ENCODE assay signal across 18 mouse cellular contexts in the genomic region with DNA sequence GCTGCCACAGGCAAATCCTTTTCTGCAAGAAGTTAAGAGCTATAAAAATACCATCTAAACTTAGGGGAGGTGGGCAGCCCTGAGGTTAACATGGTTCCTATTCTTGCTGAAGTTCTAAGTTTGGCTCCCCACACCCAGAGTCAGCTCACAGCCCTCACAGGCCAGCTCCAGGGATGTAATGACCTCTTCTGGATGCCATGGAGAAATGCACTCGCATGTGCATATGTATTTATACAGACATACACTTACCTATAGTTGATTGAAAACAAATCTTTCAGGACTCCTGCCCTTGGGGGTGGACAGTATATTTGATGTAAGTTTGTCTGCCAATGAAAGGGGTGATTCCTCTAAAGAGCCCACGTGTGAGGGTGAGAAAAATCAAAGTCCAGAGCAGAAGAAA.
"Had no signal": no experiment of that assay in that cellular context is flagged by ENCODE, and none has a peak within 500 bp of the region (broad histone marks: within the 10 kb centered on the region; RNA-seq: fewer than 3 reads in every experiment).

No protein-coding gene starts in this region.

- H3K9ac ChIP-seq: liver, embryonic 14.5 days; midbrain, embryonic 15.5 days; neural tube, embryonic 13.5 days had no signal

- H3K9me3 ChIP-seq: midbrain, embryonic 15.5 days; neural tube, embryonic 13.5 days had no signal

- H3K27ac ChIP-seq: layer of hippocampus, adult 2 months; liver, embryonic 14.5 days; midbrain, embryonic 15.5 days; neural tube, embryonic 13.5 days had no signal

- H3K27me3 ChIP-seq: midbrain, embryonic 15.5 days; neural tube, embryonic 13.5 days had no signal

- H3K4me2 ChIP-seq: liver, embryonic 11.5 days; midbrain, embryonic 11.5 days; midbrain, embryonic 15.5 days; neural tube, embryonic 13.5 days had no signal

- H3K4me1 ChIP-seq: midbrain, embryonic 15.5 days had no signal

- H3K36me3 ChIP-seq: midbrain, embryonic 15.5 days; neural tube, embryonic 13.5 days had no signal

- H3K4me3 ChIP-seq: layer of hippocampus, adult 2 months; midbrain, embryonic 15.5 days; myocyte; neural tube, embryonic 13.5 days had no signal

- ATAC-seq: inflammation-experienced regulatory T-cells, adult 6 months; midbrain, embryonic 15.5 days had no signal

- DNase-seq: kidney, adult 18-20 months; kidney, postnatal 10 days; layer of hippocampus, adult 9-11 months; lung, adult 18-20 months; lung, postnatal 14 days; lung, postnatal 4 days; retina, postnatal 1 day; right cerebral cortex, postnatal 25 days; thymus, adult 18-20 months; thymus, postnatal 36 days had no signal
